Mouse (Mus musculus): Measurements from ENCODE around the gene Prr13. TPM values are rescaled to one million over a fixed set of nuclear protein-coding genes. Genes with fewer than 3 reads are reported as not detected.
A peak's percentile ranks its signal among the peaks of the same experiment; 100 is the strongest.

The Prr13 gene
- polyA plus RNA-seq, 1 experiment from 2014 or later, result 76.0 TPM

DNA sequence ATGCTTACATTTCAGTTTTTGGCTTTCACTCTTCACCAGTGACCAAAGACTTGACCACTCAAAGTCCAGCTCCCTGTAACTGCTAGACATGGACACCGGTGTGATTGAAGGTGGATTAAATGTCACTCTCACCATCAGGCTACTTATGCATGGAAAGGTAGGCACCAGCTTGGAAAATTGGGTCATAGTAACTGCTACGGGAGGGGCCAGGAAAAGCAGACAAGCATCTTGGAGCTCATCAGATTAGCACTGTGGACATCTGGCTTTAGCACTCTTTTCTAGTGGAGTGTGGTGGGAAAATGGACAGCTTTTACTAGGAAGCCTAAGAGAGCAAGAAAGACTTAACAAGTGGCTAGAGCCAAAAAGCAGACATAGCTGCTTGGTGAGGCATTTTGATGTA, 14.4 kb downstream of the Prr13 start:
- 0 out of 2 replicates have a peak overlapping the region, but pooled peaks have one; percentile 17 for H3K9ac ChIP-seq (replicated peaks)
- no peak for ATAC-seq
- DNase-seq, result no peak
- H3K4me2 ChIP-seq (ENCODE audit: low read depth, low read length), result 0 out of 2 replicates have a peak overlapping the region, but pooled peaks have one; percentile 23
- TF ChIP-seq EP300 (IDR thresholded peaks at IDR 0.05; ENCODE audit: low read depth) (no peak), CTCF (IDR thresholded peaks at IDR 0.05; ENCODE audit: low read depth) (no peak)
- WGBS (ENCODE audit: insufficient replicate concordance), result 83% methylated on average over 2 of the region's 2 CpGs
- no peak overlapping the region for H3K4me3 ChIP-seq (ENCODE audit: low read depth, low read length)
- peaks cover 46% of the 10 kb centered on the region for H3K36me3 ChIP-seq (replicated peaks; ENCODE audit: insufficient read depth, low read length)
- H3K4me1 ChIP-seq (ENCODE audit: insufficient read depth), result peaks cover 10% of the 10 kb centered on the region; the same call in 1 of the 2 replicates
- 0 out of 2 replicates have a peak overlapping the region, but pooled peaks have one; percentile 4 for H3K27ac ChIP-seq (ENCODE audit: low read depth)
- no peaks in the 10 kb centered on the region for H3K27me3 ChIP-seq (ENCODE audit: insufficient read depth, low read length)
- H3K9me3 ChIP-seq (ENCODE audit: low read length), result no peaks in the 10 kb centered on the region

DNA sequence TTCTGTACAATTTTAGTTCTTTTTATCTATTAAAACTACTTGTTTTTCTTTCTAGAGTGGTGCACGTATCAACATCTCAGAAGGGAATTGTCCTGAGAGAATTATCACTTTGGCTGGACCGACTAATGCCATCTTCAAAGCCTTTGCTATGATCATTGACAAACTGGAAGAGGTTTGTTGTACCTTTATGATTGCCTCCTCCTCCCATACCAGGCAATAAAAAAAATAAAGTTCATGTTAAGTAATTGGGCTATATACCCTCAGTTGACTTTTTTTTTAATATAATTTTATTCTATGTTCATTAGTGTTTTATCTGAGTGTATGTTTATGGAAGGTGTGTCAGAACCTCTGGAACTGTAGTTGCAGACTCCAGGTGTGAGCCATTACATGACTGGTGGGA, 15.7 kb downstream of the Prr13 start:
- no peak overlapping the region for H3K27ac ChIP-seq (ENCODE audit: low read depth)
- H3K4me1 ChIP-seq (ENCODE audit: insufficient read depth), result peaks cover 10% of the 10 kb centered on the region; the same call in 1 of the 2 replicates
- no peak overlapping the region for H3K9ac ChIP-seq (replicated peaks)
- no peaks in the 10 kb centered on the region for H3K9me3 ChIP-seq (ENCODE audit: low read length)
- ATAC-seq, result no peak
- no peak for DNase-seq
- H3K4me3 ChIP-seq (ENCODE audit: low read depth, low read length), result no peak overlapping the region
- H3K4me2 ChIP-seq (ENCODE audit: low read depth, low read length), result no peak overlapping the region
- H3K27me3 ChIP-seq (ENCODE audit: insufficient read depth, low read length), result no peaks in the 10 kb centered on the region
- WGBS (ENCODE audit: insufficient replicate concordance), result 82% methylated on average over 2 of the region's 2 CpGs
- peaks cover 52% of the 10 kb centered on the region for H3K36me3 ChIP-seq (replicated peaks; ENCODE audit: insufficient read depth, low read length)
- no peak for TF ChIP-seq CTCF (IDR thresholded peaks at IDR 0.05; ENCODE audit: low read depth)
- no peak for TF ChIP-seq EP300 (IDR thresholded peaks at IDR 0.05; ENCODE audit: low read depth)

DNA sequence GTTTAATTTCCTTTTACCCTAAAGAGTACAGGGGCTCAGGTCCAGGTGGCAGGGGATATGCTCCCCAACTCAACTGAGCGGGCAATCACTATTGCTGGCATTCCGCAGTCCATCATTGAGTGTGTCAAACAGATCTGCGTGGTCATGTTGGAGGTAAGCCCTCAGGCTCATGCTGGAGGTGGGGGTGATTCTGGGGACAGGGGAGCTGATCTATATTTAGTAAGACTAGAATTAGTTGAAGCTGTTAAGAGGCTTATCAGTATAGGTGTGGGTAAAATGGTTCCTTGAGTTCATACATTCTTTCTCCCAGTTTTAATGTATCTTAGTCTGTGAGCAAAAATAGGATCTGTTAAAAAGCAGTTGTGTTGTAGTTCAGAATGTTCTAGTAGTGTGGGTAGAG, 24.3 kb downstream of the Prr13 start:
- no peak for DNase-seq
- no peaks in the 10 kb centered on the region for H3K9me3 ChIP-seq (ENCODE audit: low read length)
- H3K27me3 ChIP-seq (ENCODE audit: insufficient read depth, low read length), result no peaks in the 10 kb centered on the region
- no peak overlapping the region for H3K27ac ChIP-seq (ENCODE audit: low read depth)
- 93% methylated on average over 3 of the region's 3 CpGs for WGBS (ENCODE audit: insufficient replicate concordance)
- H3K4me1 ChIP-seq (ENCODE audit: insufficient read depth), result no peaks in the 10 kb centered on the region
- H3K36me3 ChIP-seq (replicated peaks; ENCODE audit: insufficient read depth, low read length), result peaks cover 85% of the 10 kb centered on the region
- H3K4me2 ChIP-seq (ENCODE audit: low read depth, low read length), result no peak overlapping the region
- H3K4me3 ChIP-seq (ENCODE audit: low read depth, low read length), result no peak overlapping the region
- no peak for ATAC-seq
- H3K9ac ChIP-seq (replicated peaks), result no peak overlapping the region
- TF ChIP-seq EP300 (IDR thresholded peaks at IDR 0.05; ENCODE audit: low read depth), result no peak
- no peak for TF ChIP-seq CTCF (IDR thresholded peaks at IDR 0.05; ENCODE audit: low read depth)

DNA sequence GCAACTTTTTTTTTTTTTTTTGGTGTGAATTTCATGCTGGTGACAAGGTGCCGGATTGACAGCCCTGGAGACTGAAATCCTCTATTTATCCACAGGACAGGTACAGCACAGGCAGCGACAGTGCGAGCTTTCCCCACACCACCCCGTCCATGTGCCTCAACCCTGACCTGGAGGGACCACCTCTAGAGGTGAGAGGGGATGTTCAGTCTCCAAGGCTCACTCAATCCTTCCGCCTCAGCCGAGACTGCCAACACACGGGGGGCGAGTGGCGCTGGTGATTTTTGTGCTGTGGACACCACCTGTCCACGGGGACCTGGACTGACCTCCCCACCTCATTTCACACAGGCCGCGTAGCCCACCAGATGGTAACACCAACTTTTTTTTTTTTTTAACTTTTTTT, 27.0 kb downstream of the Prr13 start:
- 93% methylated on average over 12 of the region's 12 CpGs for WGBS (ENCODE audit: insufficient replicate concordance)
- no peak for ATAC-seq

DNA sequence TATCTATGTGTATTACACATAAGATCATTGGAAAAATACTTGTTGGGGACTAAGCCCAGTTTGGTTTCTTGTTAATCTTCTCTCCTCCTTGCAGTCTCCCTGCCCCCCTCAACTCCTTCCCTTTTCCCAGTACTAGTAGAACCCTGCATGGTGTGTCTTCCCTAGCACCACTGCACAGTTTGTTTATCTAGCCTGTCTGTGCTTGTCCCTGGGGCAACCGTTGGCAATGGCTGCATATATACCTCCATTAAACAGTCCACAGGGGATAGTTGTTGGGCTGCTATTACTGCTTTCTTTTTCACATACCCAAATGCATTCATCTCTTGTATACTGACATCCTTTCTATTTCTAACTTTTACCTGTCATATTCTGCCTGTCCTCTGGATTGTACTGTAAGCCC, 28.8 kb downstream of the Prr13 start:
- no peaks in the 10 kb centered on the region for H3K4me1 ChIP-seq (ENCODE audit: insufficient read depth)
- TF ChIP-seq EP300 (IDR thresholded peaks at IDR 0.05; ENCODE audit: low read depth) (no peak), CTCF (IDR thresholded peaks at IDR 0.05; ENCODE audit: low read depth) (no peak)
- H3K36me3 ChIP-seq (replicated peaks; ENCODE audit: insufficient read depth, low read length), result peaks cover 91% of the 10 kb centered on the region
- H3K4me2 ChIP-seq (ENCODE audit: low read depth, low read length), result no peak overlapping the region
- no peak overlapping the region for H3K9ac ChIP-seq (replicated peaks)
- DNase-seq, result no peak
- WGBS (ENCODE audit: insufficient replicate concordance), result 67% methylated on average over 1 of the region's 1 CpGs
- H3K9me3 ChIP-seq (ENCODE audit: low read length), result no peaks in the 10 kb centered on the region
- H3K27me3 ChIP-seq (ENCODE audit: insufficient read depth, low read length), result no peaks in the 10 kb centered on the region
- ATAC-seq, result no peak
- H3K4me3 ChIP-seq (ENCODE audit: low read depth, low read length), result no peak overlapping the region
- no peak overlapping the region for H3K27ac ChIP-seq (ENCODE audit: low read depth)

More for the DNA sequence above, 27.0 kb downstream of the Prr13 start:
- Histone ChIP-seq H3K27ac (ENCODE audit: low read depth) (no peak overlapping the region), H3K9me3 (ENCODE audit: low read length) (no peaks in the 10 kb centered on the region), H3K36me3 (replicated peaks; ENCODE audit: insufficient read depth, low read length) (peaks cover 92% of the 10 kb centered on the region), H3K27me3 (ENCODE audit: insufficient read depth, low read length) (no peaks in the 10 kb centered on the region), H3K4me1 (ENCODE audit: insufficient read depth) (no peaks in the 10 kb centered on the region), H3K9ac (replicated peaks) (no peak overlapping the region), H3K4me2 (ENCODE audit: low read depth, low read length) (no peak overlapping the region), H3K4me3 (ENCODE audit: low read depth, low read length) (no peak overlapping the region)
- TF ChIP-seq EP300 (IDR thresholded peaks at IDR 0.05; ENCODE audit: low read depth) (no peak), CTCF (IDR thresholded peaks at IDR 0.05; ENCODE audit: low read depth) (no peak)
- no peak for DNase-seq

DNA sequence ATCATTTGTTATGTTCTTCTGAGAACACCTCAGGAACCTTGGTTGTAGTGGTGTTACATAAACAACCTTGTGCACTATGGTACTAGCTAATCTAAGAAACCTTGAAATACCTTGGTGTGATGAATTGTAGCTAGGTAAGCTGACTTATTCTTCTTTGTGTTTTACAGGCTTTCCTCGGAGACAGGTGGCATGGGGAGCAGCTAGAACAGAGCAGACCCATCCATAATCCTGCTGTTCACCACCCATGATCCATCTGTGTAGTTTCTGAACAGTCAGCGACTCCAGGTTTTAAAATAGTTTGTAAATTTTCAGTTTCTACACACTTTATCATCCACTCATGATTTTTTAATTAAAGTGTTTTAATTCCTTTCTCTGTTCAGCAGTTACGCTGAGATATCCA, 39.5 kb downstream of the Prr13 start:
- Histone ChIP-seq H3K4me1 (ENCODE audit: insufficient read depth) (no peaks in the 10 kb centered on the region), H3K27me3 (ENCODE audit: insufficient read depth, low read length) (no peaks in the 10 kb centered on the region), H3K36me3 (replicated peaks; ENCODE audit: insufficient read depth, low read length) (peaks cover 88% of the 10 kb centered on the region), H3K9ac (replicated peaks) (no peak overlapping the region), H3K27ac (ENCODE audit: low read depth) (no peak overlapping the region), H3K4me2 (ENCODE audit: low read depth, low read length) (no peak overlapping the region), H3K4me3 (ENCODE audit: low read depth, low read length) (no peak overlapping the region), H3K9me3 (ENCODE audit: low read length) (no peaks in the 10 kb centered on the region)
- WGBS (ENCODE audit: insufficient replicate concordance), result 88% methylated on average over 3 of the region's 3 CpGs
- DNase-seq, result no peak
- TF ChIP-seq EP300 (IDR thresholded peaks at IDR 0.05; ENCODE audit: low read depth) (no peak), CTCF (IDR thresholded peaks at IDR 0.05; ENCODE audit: low read depth) (no peak)
- ATAC-seq, result no peak

DNA sequence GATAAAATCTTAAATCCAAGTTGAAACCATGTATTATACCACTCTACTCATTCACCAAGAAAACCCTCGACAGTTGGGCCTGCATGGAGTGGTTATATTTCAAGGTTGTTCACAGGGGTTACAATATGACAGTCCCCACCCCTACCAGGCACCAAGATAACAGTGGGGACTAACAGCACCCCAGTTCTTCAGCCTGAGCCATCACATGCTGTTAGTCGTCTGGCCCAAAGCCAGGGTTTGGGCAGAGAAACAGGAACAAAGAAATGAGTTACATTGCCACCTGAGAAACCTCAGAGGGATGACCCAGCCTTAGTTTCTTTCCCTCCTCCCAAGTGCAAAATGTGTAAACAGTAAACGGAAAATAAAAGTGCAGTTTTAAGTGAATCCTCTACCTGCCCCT, 40.5 kb downstream of the Prr13 start:
- no peak overlapping the region for H3K4me3 ChIP-seq (ENCODE audit: low read depth, low read length)
- H3K4me2 ChIP-seq (ENCODE audit: low read depth, low read length), result no peak overlapping the region
- ATAC-seq (no peak), DNase-seq (no peak)
- peaks cover 88% of the 10 kb centered on the region for H3K36me3 ChIP-seq (replicated peaks; ENCODE audit: insufficient read depth, low read length)
- 70% methylated on average over 3 of the region's 3 CpGs for WGBS (ENCODE audit: insufficient replicate concordance)
- no peaks in the 10 kb centered on the region for H3K27me3 ChIP-seq (ENCODE audit: insufficient read depth, low read length)
- TF ChIP-seq EP300 (IDR thresholded peaks at IDR 0.05; ENCODE audit: low read depth), result no peak
- TF ChIP-seq CTCF (IDR thresholded peaks at IDR 0.05; ENCODE audit: low read depth), result no peak
- no peaks in the 10 kb centered on the region for H3K4me1 ChIP-seq (ENCODE audit: insufficient read depth)
- no peak overlapping the region for H3K27ac ChIP-seq (ENCODE audit: low read depth)
- no peaks in the 10 kb centered on the region for H3K9me3 ChIP-seq (ENCODE audit: low read length)
- no peak overlapping the region for H3K9ac ChIP-seq (replicated peaks)
